Mouse (Mus musculus) bone marrow macrophage, adult 2 months (primary cell): ENCODE results near the gene Msmo1.

Source experiments
- CTCF ChIP-seq: IDR thresholded peaks from 2 replicates; pipeline ENCODE4 v1.5.1; 2012; ENCODE audit warnings: low read depth, mild to moderate bottlenecking, low read length, moderate library complexity
- POLR2A ChIP-seq: IDR thresholded peaks from 2 replicates; pipeline ENCODE4 v1.6.1; 2012; ENCODE audit warnings: mild to moderate bottlenecking, low read depth, low read length, borderline replicate concordance

DNA sequence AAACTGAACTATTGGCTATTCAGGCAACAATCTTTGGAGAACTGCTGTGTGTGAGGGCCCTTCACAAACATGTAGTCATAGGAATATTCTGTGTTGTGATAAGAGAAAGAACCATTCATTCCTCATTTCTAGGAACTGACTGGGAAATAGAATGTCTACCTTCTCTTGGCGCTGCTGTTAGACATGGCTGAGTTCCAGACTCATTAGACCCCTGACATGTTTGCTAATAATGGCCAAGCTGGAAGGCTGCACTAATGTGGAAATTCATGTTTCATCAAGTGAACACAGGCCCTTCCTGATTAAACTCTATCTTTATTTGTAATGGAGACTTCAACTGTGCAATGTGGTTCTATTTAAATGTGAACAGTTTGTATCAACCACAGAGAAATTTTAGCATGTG is 5.3 kb upstream of the Msmo1 start:
- TF ChIP-seq CTCF = no peak
- TF ChIP-seq POLR2A = no peak
